Comparison of ENCODE assay signal across 31 mouse cellular contexts in the genomic region with DNA sequence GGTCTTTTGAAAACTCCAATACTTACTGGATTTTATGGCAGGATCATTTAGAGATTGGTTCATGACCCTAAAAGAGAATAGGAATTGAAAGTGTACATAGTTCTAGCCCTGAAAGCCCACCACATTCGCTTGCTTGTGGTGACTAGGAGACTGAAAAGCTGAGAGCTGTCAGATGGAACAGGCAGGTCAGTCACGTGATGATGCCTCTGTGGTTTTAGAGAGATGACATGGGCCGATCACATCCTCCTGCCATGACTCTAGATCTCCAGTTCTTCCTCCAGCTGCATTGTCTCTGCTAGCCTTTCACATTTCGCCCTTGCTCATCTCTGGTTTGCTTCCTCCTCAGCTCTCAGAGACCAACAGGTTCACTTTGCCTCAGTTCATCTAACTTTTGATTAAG.
"Had no signal": no experiment of that assay in that cellular context is flagged by ENCODE, and none has a peak within 500 bp of the region (broad histone marks: within the 10 kb centered on the region; RNA-seq: fewer than 3 reads in every experiment).

No protein-coding gene starts in this region.

- H3K36me3 ChIP-seq: limb, embryonic 10.5 days; limb, embryonic 12.5 days; limb, embryonic 13.5 days; limb, embryonic 15.5 days; liver, embryonic 12.5 days; liver, embryonic 13.5 days; liver, embryonic 15.5 days; lung, embryonic 15.5 days; midbrain, embryonic 10.5 days; midbrain, embryonic 12.5 days; midbrain, embryonic 13.5 days; midbrain, embryonic 15.5 days had no signal

- H3K4me1 ChIP-seq: limb, embryonic 10.5 days; limb, embryonic 12.5 days; limb, embryonic 13.5 days; limb, embryonic 15.5 days; liver, embryonic 12.5 days; liver, embryonic 13.5 days; liver, embryonic 15.5 days; lung, embryonic 15.5 days; megakaryocyte, embryonic 14.5 days; midbrain, embryonic 10.5 days; midbrain, embryonic 12.5 days; midbrain, embryonic 13.5 days; midbrain, embryonic 15.5 days had no signal

- H3K4me3 ChIP-seq: limb, embryonic 10.5 days; limb, embryonic 12.5 days; limb, embryonic 13.5 days; limb, embryonic 15.5 days; liver, embryonic 12.5 days; liver, embryonic 13.5 days; liver, embryonic 15.5 days; lung, embryonic 15.5 days; megakaryocyte, embryonic 14.5 days; midbrain, embryonic 10.5 days; midbrain, embryonic 12.5 days; midbrain, embryonic 13.5 days; midbrain, embryonic 15.5 days; myocyte had no signal

- DNase-seq: left cerebral cortex, postnatal 4 days; liver; liver, embryonic 13.5 days; liver, postnatal 0 days; lung, adult 18-20 months; lung, adult 2 months; lung, embryonic 14.5 days; lung, postnatal 10 days; lung, postnatal 14 days; lung, postnatal 36 days; lung, postnatal 4 days; midbrain, embryonic 14.5 days had no signal

- H3K27ac ChIP-seq: limb, embryonic 10.5 days; limb, embryonic 12.5 days; limb, embryonic 13.5 days; limb, embryonic 15.5 days; liver, embryonic 12.5 days; liver, embryonic 13.5 days; liver, embryonic 14.5 days; liver, embryonic 15.5 days; lung, embryonic 15.5 days; macrophage; midbrain, embryonic 10.5 days; midbrain, embryonic 12.5 days; midbrain, embryonic 13.5 days; midbrain, embryonic 15.5 days had no signal

- ATAC-seq: liver, embryonic 12.5 days; liver, postnatal 0 days; lung, postnatal 0 days; midbrain, embryonic 13.5 days; midbrain, embryonic 15.5 days; midbrain, embryonic 16.5 days had no signal

- H3K27me3 ChIP-seq: limb, embryonic 12.5 days; limb, embryonic 13.5 days; limb, embryonic 15.5 days; liver, embryonic 12.5 days; liver, embryonic 13.5 days; liver, embryonic 15.5 days; lung, embryonic 15.5 days; megakaryocyte, embryonic 14.5 days; midbrain, embryonic 12.5 days; midbrain, embryonic 13.5 days; midbrain, embryonic 15.5 days had no signal

- H3K9me3 ChIP-seq: limb, embryonic 10.5 days; limb, embryonic 12.5 days; limb, embryonic 13.5 days; limb, embryonic 15.5 days; liver, embryonic 12.5 days; liver, embryonic 13.5 days; liver, embryonic 15.5 days; lung, embryonic 15.5 days; megakaryocyte, embryonic 14.5 days; midbrain, embryonic 10.5 days; midbrain, embryonic 12.5 days; midbrain, embryonic 13.5 days; midbrain, embryonic 15.5 days had no signal

- H3K9ac ChIP-seq: limb, embryonic 12.5 days; limb, embryonic 13.5 days; limb, embryonic 15.5 days; liver, embryonic 12.5 days; liver, embryonic 13.5 days; liver, embryonic 14.5 days; liver, embryonic 15.5 days; liver, postnatal 0 days; lung, embryonic 14.5 days; lung, embryonic 15.5 days; midbrain, embryonic 12.5 days; midbrain, embryonic 13.5 days; midbrain, embryonic 15.5 days had no signal

- H3K4me2 ChIP-seq: limb, embryonic 12.5 days; limb, embryonic 13.5 days; limb, embryonic 15.5 days; liver, embryonic 11.5 days; liver, embryonic 12.5 days; liver, embryonic 13.5 days; liver, embryonic 15.5 days; lung, embryonic 14.5 days; lung, embryonic 15.5 days; midbrain, embryonic 11.5 days; midbrain, embryonic 12.5 days; midbrain, embryonic 13.5 days; midbrain, embryonic 15.5 days had no signal
